Mouse (Mus musculus): Measurements from ENCODE around the gene Mettl22. TPM values are rescaled to one million over a fixed set of nuclear protein-coding genes. Genes with fewer than 3 reads are reported as not detected.

Mettl22 gene
- total and polyA plus RNA-seq, 2 experiments, result 17.2 to 29.0 TPM

DNA sequence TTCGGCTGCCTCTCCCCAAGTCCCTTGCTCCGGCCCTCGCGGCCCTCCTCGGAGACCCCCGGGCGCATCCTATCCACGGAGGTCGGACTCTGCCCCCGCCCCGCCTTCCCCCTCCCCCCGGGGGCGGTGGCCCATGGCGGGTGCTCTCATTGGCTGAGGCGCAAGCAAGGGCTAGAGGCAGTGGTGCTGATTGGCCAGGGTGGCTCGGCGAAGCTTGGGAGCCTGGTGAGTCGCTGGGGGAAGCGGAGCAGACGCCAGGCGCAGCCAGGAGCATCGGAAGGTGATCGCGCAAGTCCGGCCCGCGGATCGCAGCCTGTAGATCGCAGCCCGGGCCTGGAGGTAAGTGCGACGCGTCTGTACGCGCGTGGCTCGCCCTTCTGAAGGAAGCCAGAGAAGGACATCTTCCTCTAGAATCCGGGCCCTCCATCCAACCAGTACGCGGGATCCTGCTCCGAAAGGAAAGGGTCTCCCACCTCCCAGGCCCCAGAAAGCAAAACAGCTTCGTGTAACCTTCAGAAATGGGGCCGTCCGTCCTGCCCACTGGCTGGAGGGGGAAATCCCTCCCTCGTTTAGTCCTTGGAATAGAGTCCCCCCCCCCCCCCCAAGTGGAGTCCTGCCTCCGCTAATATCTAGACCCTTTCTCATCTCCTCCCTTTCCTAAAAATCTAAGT lies 42.8 kb downstream of the Mettl22 start, which contains the start of gene Abat:
Gene Abat (plus strand): TSS at position 194 of the 671 bp plus-strand sequence.
- peak; percentile 89 for DNase-seq (ENCODE audit: extremely low read depth, low read depth, low spot score)
- H3K9ac ChIP-seq (ENCODE audit: low read depth, low read length), result peak within 1 kb of the TSS; percentile 92
- H3K27me3 ChIP-seq (ENCODE audit: control insufficient read depth, insufficient read depth, low read length), result no peaks in the 10 kb centered on the region
- no peaks in the 10 kb centered on the region for H3K36me3 ChIP-seq (ENCODE audit: control insufficient read depth, insufficient read depth, low read length)
- H3K4me1 ChIP-seq (ENCODE audit: control insufficient read depth, insufficient read depth, low read length), result peaks cover 18% of the 10 kb centered on the region
- peaks cover 20% of the 10 kb centered on the region; the same call in 1 of the 2 replicates for H3K79me2 ChIP-seq (ENCODE audit: control insufficient read depth, insufficient read depth, low read length)
- H3K27ac ChIP-seq (replicated peaks; ENCODE audit: insufficient read depth, low read depth, low read length), result peak within 1 kb of the TSS; percentile 88
- H3K4me3 ChIP-seq (ENCODE audit: insufficient read depth, low read depth, low read length), result peak within 1 kb of the TSS; percentile 81
- WGBS, result 1% methylated on average over 46 of the region's 46 CpGs
- TF ChIP-seq POLR2A (IDR thresholded peaks at IDR 0.05; ENCODE audit: extremely low read depth, insufficient read depth, low read length), result peak; percentile 95
- no peak for TF ChIP-seq CTCF (IDR thresholded peaks at IDR 0.05; ENCODE audit: low read depth, low read length)

GRCm38 (mm10) chr16:8514180-8514579 lies 43.6 kb downstream of the Mettl22 start:
- H3K27ac ChIP-seq (replicated peaks; ENCODE audit: insufficient read depth, low read depth, low read length), result peak overlapping the region; percentile 30

DNA sequence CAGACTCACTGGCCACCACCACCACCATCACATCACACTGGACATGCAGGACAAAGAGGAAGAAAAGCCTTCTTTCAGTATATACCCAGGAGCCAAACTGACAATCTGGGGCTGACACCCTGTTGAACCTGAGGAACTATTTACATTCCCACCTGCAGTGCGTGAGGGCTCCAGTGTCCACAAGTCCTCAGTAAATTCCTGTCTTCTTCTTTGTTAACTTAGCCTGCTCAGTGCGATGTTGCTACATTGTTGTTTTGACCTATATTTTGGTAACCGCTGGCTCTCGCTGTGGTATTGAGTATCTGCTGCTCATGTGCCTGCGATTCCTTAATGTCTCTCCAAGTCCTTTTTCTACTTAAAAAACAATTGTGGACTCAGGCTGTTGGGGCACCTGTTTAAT lies 49.9 kb downstream of the Mettl22 start:
- WGBS, result 33% methylated on average over 5 of the region's 5 CpGs
- TF ChIP-seq POLR2A (IDR thresholded peaks at IDR 0.05; ENCODE audit: extremely low read depth, insufficient read depth, low read length) (no peak), CTCF (IDR thresholded peaks at IDR 0.05; ENCODE audit: low read depth, low read length) (no peak)
- DNase-seq (ENCODE audit: extremely low read depth, low read depth, low spot score), result no peak
- no peaks in the 10 kb centered on the region for H3K27me3 ChIP-seq (ENCODE audit: control insufficient read depth, insufficient read depth, low read length)
- H3K9ac ChIP-seq (ENCODE audit: low read depth, low read length), result no peak overlapping the region
- no peak overlapping the region for H3K4me3 ChIP-seq (ENCODE audit: insufficient read depth, low read depth, low read length)
- H3K4me1 ChIP-seq (ENCODE audit: control insufficient read depth, insufficient read depth, low read length), result peaks cover 25% of the 10 kb centered on the region
- peaks cover 1% of the 10 kb centered on the region; the same call in 1 of the 2 replicates for H3K36me3 ChIP-seq (ENCODE audit: control insufficient read depth, insufficient read depth, low read length)
- no peak overlapping the region for H3K27ac ChIP-seq (replicated peaks; ENCODE audit: insufficient read depth, low read depth, low read length)
- peaks cover 31% of the 10 kb centered on the region; the same call in 1 of the 2 replicates for H3K79me2 ChIP-seq (ENCODE audit: control insufficient read depth, insufficient read depth, low read length)

More at GRCm38 (mm10) chr16:8514180-8514579, 43.6 kb downstream of the Mettl22 start:
- no peak for TF ChIP-seq CTCF (IDR thresholded peaks at IDR 0.05; ENCODE audit: low read depth, low read length)
- TF ChIP-seq POLR2A (IDR thresholded peaks at IDR 0.05; ENCODE audit: extremely low read depth, insufficient read depth, low read length), result no peak
- Histone ChIP-seq H3K36me3 (ENCODE audit: control insufficient read depth, insufficient read depth, low read length) (no peaks in the 10 kb centered on the region), H3K79me2 (ENCODE audit: control insufficient read depth, insufficient read depth, low read length) (peaks cover 20% of the 10 kb centered on the region; the same call in 1 of the 2 replicates), H3K27me3 (ENCODE audit: control insufficient read depth, insufficient read depth, low read length) (no peaks in the 10 kb centered on the region), H3K4me1 (ENCODE audit: control insufficient read depth, insufficient read depth, low read length) (peaks cover 18% of the 10 kb centered on the region), H3K4me3 (ENCODE audit: insufficient read depth, low read depth, low read length) (peak overlapping the region; percentile 81), H3K9ac (ENCODE audit: low read depth, low read length) (peak overlapping the region; percentile 92)
- WGBS, result 6% methylated on average over 4 of the region's 4 CpGs
- peak; percentile 71 for DNase-seq (ENCODE audit: extremely low read depth, low read depth, low spot score)

DNA sequence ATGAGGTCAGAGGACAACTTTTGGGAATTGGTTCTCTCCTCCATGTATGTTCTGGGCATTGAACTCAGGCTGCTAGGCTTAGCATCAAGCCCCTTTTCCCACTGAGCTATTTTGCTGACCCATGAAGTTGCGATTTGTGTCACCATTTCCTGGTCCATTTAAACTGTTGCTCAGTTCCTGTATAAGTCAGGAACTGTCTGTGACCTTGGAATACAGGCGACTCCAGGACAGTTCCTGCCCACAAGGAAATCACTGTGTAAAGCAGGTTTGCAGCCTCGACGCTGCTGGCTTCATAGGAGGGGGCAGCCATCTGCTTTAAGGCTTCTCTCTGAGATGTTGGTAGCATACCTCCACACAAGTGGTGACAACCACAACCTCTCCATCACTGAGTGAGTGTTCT lies 50.7 kb downstream of the Mettl22 start:
- H3K27me3 ChIP-seq (ENCODE audit: control insufficient read depth, insufficient read depth, low read length), result no peaks in the 10 kb centered on the region
- H3K4me1 ChIP-seq (ENCODE audit: control insufficient read depth, insufficient read depth, low read length), result peaks cover 26% of the 10 kb centered on the region
- DNase-seq (ENCODE audit: extremely low read depth, low read depth, low spot score), result no peak
- H3K9ac ChIP-seq (ENCODE audit: low read depth, low read length), result no peak overlapping the region
- no peak overlapping the region for H3K27ac ChIP-seq (replicated peaks; ENCODE audit: insufficient read depth, low read depth, low read length)
- peaks cover 29% of the 10 kb centered on the region for H3K79me2 ChIP-seq (ENCODE audit: control insufficient read depth, insufficient read depth, low read length)
- H3K36me3 ChIP-seq (ENCODE audit: control insufficient read depth, insufficient read depth, low read length), result peaks cover 1% of the 10 kb centered on the region; the same call in 1 of the 2 replicates
- no peak overlapping the region for H3K4me3 ChIP-seq (ENCODE audit: insufficient read depth, low read depth, low read length)
- 62% methylated on average over 4 of the region's 4 CpGs for WGBS
- no peak for TF ChIP-seq POLR2A (IDR thresholded peaks at IDR 0.05; ENCODE audit: extremely low read depth, insufficient read depth, low read length)
- no peak for TF ChIP-seq CTCF (IDR thresholded peaks at IDR 0.05; ENCODE audit: low read depth, low read length)

DNA sequence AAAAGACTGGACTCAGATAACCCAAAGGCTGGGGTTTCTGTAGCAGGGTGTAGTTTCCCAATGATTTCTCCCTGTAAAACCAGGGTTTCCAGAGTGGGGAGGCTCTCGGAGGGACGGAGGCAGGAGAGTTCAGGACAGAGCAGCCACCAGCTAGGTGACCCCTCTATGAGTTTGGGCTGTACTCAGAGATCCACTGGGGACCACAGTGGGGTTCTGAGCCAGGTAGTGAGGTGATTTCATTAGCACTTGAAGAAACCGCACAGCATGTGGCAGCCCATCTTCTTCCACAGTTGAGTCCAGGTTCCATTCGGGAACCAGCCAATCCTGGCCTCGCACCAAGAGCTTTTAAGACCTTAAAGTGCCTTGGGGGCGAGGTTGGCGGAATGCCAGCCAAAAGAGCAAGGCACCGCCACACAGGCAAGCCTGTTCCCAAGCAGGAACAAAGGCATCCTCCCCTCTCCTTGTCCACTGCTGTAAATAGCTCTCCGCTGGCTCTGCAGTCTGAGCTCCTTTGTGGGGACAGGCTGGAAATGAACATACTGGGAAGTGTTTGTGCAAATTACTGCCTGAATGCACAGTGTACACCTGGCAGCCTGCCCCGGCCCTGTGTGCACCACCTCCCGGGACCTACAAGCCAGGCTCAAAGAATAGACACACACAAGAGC lies 53.0 kb downstream of the Mettl22 start:
- peaks cover 18% of the 10 kb centered on the region for H3K79me2 ChIP-seq (ENCODE audit: control insufficient read depth, insufficient read depth, low read length)
- DNase-seq (ENCODE audit: extremely low read depth, low read depth, low spot score), result peak; percentile 39
- 43% methylated on average over 11 of the region's 11 CpGs for WGBS
- H3K36me3 ChIP-seq (ENCODE audit: control insufficient read depth, insufficient read depth, low read length), result peaks cover 1% of the 10 kb centered on the region; the same call in 1 of the 2 replicates
- H3K4me3 ChIP-seq (ENCODE audit: insufficient read depth, low read depth, low read length), result no peak overlapping the region
- peaks cover 26% of the 10 kb centered on the region for H3K4me1 ChIP-seq (ENCODE audit: control insufficient read depth, insufficient read depth, low read length)
- TF ChIP-seq POLR2A (IDR thresholded peaks at IDR 0.05; ENCODE audit: extremely low read depth, insufficient read depth, low read length), result no peak
- no peak for TF ChIP-seq CTCF (IDR thresholded peaks at IDR 0.05; ENCODE audit: low read depth, low read length)
- no peak overlapping the region for H3K27ac ChIP-seq (replicated peaks; ENCODE audit: insufficient read depth, low read depth, low read length)
- H3K27me3 ChIP-seq (ENCODE audit: control insufficient read depth, insufficient read depth, low read length), result no peaks in the 10 kb centered on the region
- H3K9ac ChIP-seq (ENCODE audit: low read depth, low read length), result no peak overlapping the region
